Mouse (Mus musculus) forebrain, embryonic 14.5 days (tissue): ENCODE measurements around the gene Bex6. TPM values are rescaled to one million over a fixed set of nuclear protein-coding genes. Genes with fewer than 3 reads are reported as not detected.

Source experiments
- ATAC-seq: fragments of 200-750 bp; cut with Nextera tagmentation; 2 replicates; pipeline ENCODE4 v1.8.0; 2017; ENCODE audit warnings: mild to moderate bottlenecking, moderate library complexity
- DNase-seq: peaks from one replicate; pipeline ENCODE4 v3.0.0-alpha.2; 2015; ENCODE audit warnings: low spot score
- H3K27ac ChIP-seq: fragments of 300-500 bp; sonication (generic); 2 replicates; pipeline ENCODE4 v1.5.1; 2014; ENCODE audit warnings: low read depth, mild to moderate bottlenecking, control low read depth, low read length, moderate library complexity
- H3K27me3 ChIP-seq: fragments of 300-500 bp; sonication (generic); replicated peaks from 2 replicates; pipeline ENCODE4 v1.6.1; 2014; ENCODE audit warnings: low read length, control low read depth, mixed read lengths; ENCODE audit not compliant: control insufficient read depth, insufficient read depth
- H3K36me3 ChIP-seq: fragments of 300-500 bp; sonication (generic); 2 replicates; pipeline ENCODE4 v1.6.1; 2014; ENCODE audit warnings: low read length, control low read depth; ENCODE audit not compliant: control insufficient read depth, insufficient read depth
- H3K4me1 ChIP-seq: fragments of 300-500 bp; sonication (generic); 2 replicates; pipeline ENCODE4 v1.6.1; 2014; ENCODE audit warnings: antibody characterized with exemption, low read length, control low read depth; ENCODE audit not compliant: control insufficient read depth, insufficient read depth
- H3K4me2 ChIP-seq: fragments of 300-500 bp; sonication (generic); 2 replicates; pipeline ENCODE4 v1.6.1; 2014; ENCODE audit warnings: mild to moderate bottlenecking, control low read depth, low read length
- H3K4me3 ChIP-seq: fragments of 300-500 bp; sonication (generic); 2 replicates; pipeline ENCODE4 v1.5.1; 2014; ENCODE audit warnings: low read depth, low read length, control low read depth
- H3K9ac ChIP-seq: fragments of 300-500 bp; sonication (generic); 2 replicates; pipeline ENCODE4 v1.6.1; 2014; ENCODE audit warnings: mild to moderate bottlenecking, low read length, control low read depth, moderate library complexity
- H3K9me3 ChIP-seq: fragments of 300-500 bp; sonication (generic); replicated peaks from 2 replicates; pipeline ENCODE4 v1.6.1; 2016; ENCODE audit warnings: low read length, control low read depth, mixed read lengths; ENCODE audit not compliant: control insufficient read depth
- WGBS: fragments of 180-500 bp; shearing (Covaris S2); extraction: QIAGEN DNeasy Blood & Tissue Kit; methylation state at CpG from one replicate; pipeline ENCODE4 v1.1.7; 2014; 5-methylcytosine and 5-hydroxymethylcytosine counted together
- polyA plus RNA-seq: library from polyadenylated mRNA; unstranded; fragments of >200 nt; fragmentation: Nextera tagmentation; extraction: Ambion mirVana; gene quantifications from 2 replicates; pipeline ENCODE4 v1.2.1, GENCODE M21; 2014

The Bex6 gene
- polyA plus RNA-seq, 1 experiment from 2014 or later = not detected

GRCm38 (mm10) chr16:32190011-32190441 lies 10.4 kb downstream of the Bex6 start:
- no peak for ATAC-seq
- Histone ChIP-seq H3K4me3 (no peak overlapping the region), H3K27me3 (no peaks in the 10 kb centered on the region), H3K9ac (no peak overlapping the region), H3K4me1 (no peaks in the 10 kb centered on the region), H3K27ac (no peak overlapping the region), H3K9me3 (no peaks in the 10 kb centered on the region), H3K36me3 (no peaks in the 10 kb centered on the region), H3K4me2 (no peak overlapping the region)
- no peak for DNase-seq
- WGBS = 68% methylated on average over 12 of the region's 12 CpGs

- no peaks in the 10 kb centered on the region for H3K4me1 ChIP-seq
- no peaks in the 10 kb centered on the region for H3K36me3 ChIP-seq
- 0 out of 2 replicates have a peak, but pooled peaks cover 3% of the 10 kb centered on the region for H3K9me3 ChIP-seq
- whole genome bisulfite sequencing = 65% methylated on average over 21 of the region's 21 CpGs
- H3K9ac ChIP-seq = 0 out of 2 replicates have a peak overlapping the region, but pooled peaks have one; percentile 2
- H3K27ac ChIP-seq = no peak overlapping the region
- peak; percentile 7 for DNase-seq
- peak overlapping the region; percentile 9; the same call in 1 of the 2 replicates for H3K4me2 ChIP-seq
- no peaks in the 10 kb centered on the region for H3K27me3 ChIP-seq
- no peak for ATAC-seq
- no peak overlapping the region for H3K4me3 ChIP-seq
These were observed 20.8 kb downstream of the Bex6 start for GRCm38 (mm10) chr16:32200256-32201003.

DNA sequence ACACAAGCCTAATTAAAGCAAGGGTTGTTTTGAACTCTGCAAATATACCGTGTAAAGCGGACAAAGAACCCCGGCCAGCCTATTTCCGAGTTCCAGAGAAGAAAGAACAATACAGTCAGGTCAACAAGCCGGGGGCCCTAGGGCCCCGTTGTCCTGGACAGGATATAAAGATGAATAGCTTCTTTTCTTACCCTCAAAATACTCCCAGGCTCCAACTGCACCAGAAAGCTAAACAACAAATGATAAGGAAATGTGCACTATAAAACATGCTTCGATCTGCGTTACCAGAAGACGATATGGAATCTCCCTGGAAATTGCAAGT lies 21.3 kb downstream of the Bex6 start:
- H3K27ac ChIP-seq = no peak overlapping the region
- DNase-seq (no peak), ATAC-seq (no peak)
- no peak overlapping the region for H3K4me3 ChIP-seq
- peak overlapping the region; percentile 9; the same call in 1 of the 2 replicates for H3K4me2 ChIP-seq
- H3K27me3 ChIP-seq = no peaks in the 10 kb centered on the region
- H3K9me3 ChIP-seq = 0 out of 2 replicates have a peak, but pooled peaks cover 3% of the 10 kb centered on the region
- H3K36me3 ChIP-seq = no peaks in the 10 kb centered on the region
- 38% methylated on average over 9 of the region's 9 CpGs for WGBS
- 0 out of 2 replicates have a peak overlapping the region, but pooled peaks have one; percentile 2 for H3K9ac ChIP-seq
- no peaks in the 10 kb centered on the region for H3K4me1 ChIP-seq

DNA sequence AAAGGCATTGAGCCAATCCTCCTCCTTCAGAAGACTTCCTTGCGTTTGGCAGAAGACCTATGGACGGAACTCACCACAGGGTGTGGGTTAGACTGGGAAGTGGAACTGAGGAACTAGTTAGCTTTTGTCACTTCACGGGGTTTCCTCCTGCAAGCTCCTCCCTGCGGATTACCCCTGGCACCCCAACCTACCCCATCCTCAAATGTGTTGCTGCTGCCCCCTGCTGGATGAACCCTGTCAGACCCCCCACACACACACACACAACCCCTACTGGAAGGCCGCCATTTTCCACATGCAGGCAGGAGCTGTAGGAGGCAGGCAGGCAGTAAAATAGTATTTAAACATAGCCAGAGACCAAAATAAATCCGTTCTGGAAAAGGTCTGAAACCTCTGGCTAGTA lies 23.1 kb downstream of the Bex6 start:
- no peaks in the 10 kb centered on the region for H3K27me3 ChIP-seq
- 74% methylated on average over 6 of the region's 6 CpGs for WGBS
- 0 out of 2 replicates have a peak, but pooled peaks cover 3% of the 10 kb centered on the region for H3K9me3 ChIP-seq
- no peak overlapping the region for H3K27ac ChIP-seq
- H3K9ac ChIP-seq = no peak overlapping the region
- H3K4me3 ChIP-seq = no peak overlapping the region
- ATAC-seq = no peak
- H3K4me1 ChIP-seq = no peaks in the 10 kb centered on the region
- no peaks in the 10 kb centered on the region for H3K36me3 ChIP-seq
- no peak overlapping the region for H3K4me2 ChIP-seq
- DNase-seq = peak; percentile 2

DNA sequence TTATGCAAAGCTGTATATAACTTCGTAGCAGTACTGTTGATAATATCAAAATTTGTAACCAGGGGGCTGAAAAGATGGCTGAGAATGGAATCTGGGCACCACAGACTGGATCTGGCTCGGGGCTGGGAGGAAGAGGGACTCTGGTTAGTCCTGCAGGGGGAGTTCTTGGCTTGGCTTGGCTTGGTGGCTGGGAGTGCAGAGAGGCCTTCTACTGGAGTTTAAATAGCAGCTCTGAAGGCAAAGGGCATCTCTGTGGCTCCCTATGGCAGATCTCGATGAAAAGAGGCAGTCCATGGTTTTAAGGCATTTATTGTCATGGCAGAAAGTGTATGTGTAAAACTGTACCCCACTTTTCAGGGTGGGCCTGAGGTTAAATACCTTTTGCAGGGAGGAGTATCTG lies 25.3 kb downstream of the Bex6 start:
- ATAC-seq = no peak
- Histone ChIP-seq H3K27me3 (no peaks in the 10 kb centered on the region), H3K9me3 (0 out of 2 replicates have a peak, but pooled peaks cover 6% of the 10 kb centered on the region), H3K4me2 (no peak overlapping the region), H3K9ac (no peak overlapping the region), H3K27ac (no peak overlapping the region), H3K4me3 (no peak overlapping the region), H3K36me3 (no peaks in the 10 kb centered on the region), H3K4me1 (no peaks in the 10 kb centered on the region)
- 65% methylated on average over 3 of the region's 3 CpGs for WGBS
- no peak for DNase-seq

DNA sequence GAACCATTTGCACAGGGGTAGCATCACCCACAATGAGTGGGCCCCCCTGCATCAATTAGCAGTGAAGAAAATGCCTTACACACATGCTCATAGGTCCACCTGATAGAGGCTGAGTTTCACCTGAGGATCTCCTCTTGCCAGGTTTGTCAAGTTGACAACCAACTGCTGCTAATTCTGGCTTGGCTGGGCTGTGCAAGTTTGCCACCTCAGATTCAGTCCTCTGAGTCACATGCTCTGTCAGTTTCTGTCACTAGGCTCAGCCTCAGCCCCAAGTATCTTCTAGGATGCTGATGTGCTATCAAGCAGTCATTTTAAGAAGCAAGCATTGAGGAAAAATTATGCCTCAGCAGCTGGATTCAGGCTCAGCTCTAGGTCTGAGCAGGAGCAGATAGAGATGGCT lies 34.5 kb downstream of the Bex6 start:
- Histone ChIP-seq H3K4me2 (no peak overlapping the region), H3K4me3 (no peak overlapping the region), H3K27me3 (no peaks in the 10 kb centered on the region), H3K36me3 (no peaks in the 10 kb centered on the region), H3K4me1 (no peaks in the 10 kb centered on the region), H3K9me3 (0 out of 2 replicates have a peak, but pooled peaks cover 1% of the 10 kb centered on the region), H3K9ac (no peak overlapping the region), H3K27ac (no peak overlapping the region)
- ATAC-seq (no peak), DNase-seq (no peak)

GRCm38 (mm10) chr16:32214804-32215576 lies 35.4 kb downstream of the Bex6 start:
- no peak for ATAC-seq
- 81% methylated on average over 17 of the region's 17 CpGs for WGBS
- no peaks in the 10 kb centered on the region for H3K4me1 ChIP-seq

DNA sequence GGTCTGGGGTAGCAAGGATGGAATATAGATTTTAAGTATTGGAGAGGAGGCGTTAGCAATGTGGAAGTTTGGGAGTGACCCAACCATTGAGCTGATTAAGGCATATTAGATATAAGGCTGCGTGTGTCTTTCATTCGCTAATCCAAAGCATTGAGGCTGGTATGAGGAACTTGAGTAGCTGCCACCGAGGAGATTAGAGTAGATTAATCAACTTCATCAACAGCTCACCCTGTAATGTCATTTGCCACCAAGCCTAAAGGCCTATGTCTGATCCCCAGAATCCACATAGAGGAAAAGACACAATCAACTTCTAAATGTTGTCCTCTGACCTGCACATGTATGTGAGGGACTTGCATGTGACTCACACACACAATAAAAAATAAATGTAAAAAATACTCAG lies 42.2 kb downstream of the Bex6 start:
- no peak for DNase-seq
- Histone ChIP-seq H3K4me3 (no peak overlapping the region), H3K4me1 (no peaks in the 10 kb centered on the region), H3K27ac (no peak overlapping the region), H3K9me3 (no peaks in the 10 kb centered on the region), H3K36me3 (no peaks in the 10 kb centered on the region), H3K9ac (no peak overlapping the region), H3K4me2 (no peak overlapping the region), H3K27me3 (no peaks in the 10 kb centered on the region)
- 78% methylated on average over 4 of the region's 4 CpGs for WGBS
- no peak for ATAC-seq

More at GRCm38 (mm10) chr16:32214804-32215576, 35.4 kb downstream of the Bex6 start:
- H3K36me3 ChIP-seq = no peaks in the 10 kb centered on the region
- no peak overlapping the region for H3K9ac ChIP-seq
- H3K4me3 ChIP-seq = no peak overlapping the region
- no peak overlapping the region for H3K27ac ChIP-seq
- no peaks in the 10 kb centered on the region for H3K27me3 ChIP-seq
- DNase-seq = no peak
- H3K9me3 ChIP-seq = no peaks in the 10 kb centered on the region
- H3K4me2 ChIP-seq = no peak overlapping the region

DNA sequence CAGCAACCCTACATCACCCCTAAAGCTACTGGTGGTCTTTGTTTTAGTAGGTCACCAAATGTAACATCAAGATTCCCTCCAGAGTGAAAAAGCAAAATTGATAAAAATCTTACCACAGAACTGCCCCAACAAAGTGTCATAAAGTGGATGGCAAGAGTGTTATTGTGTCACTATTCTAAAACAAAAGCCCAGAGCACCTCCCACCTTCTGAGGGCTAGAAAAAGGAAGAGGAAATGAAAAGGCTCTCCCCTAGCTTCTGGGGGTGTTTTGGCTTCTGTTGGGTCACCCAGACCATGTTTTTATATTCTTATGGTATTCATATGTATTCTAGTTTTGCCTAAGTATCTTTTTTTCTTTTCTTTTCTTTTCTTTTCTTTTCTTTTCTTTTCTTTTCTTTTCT lies 42.8 kb downstream of the Bex6 start:
- Histone ChIP-seq H3K4me3 (no peak overlapping the region), H3K4me1 (no peaks in the 10 kb centered on the region), H3K4me2 (no peak overlapping the region), H3K27ac (no peak overlapping the region), H3K9me3 (no peaks in the 10 kb centered on the region), H3K27me3 (no peaks in the 10 kb centered on the region), H3K9ac (no peak overlapping the region), H3K36me3 (no peaks in the 10 kb centered on the region)
- no peak for DNase-seq
- no peak for ATAC-seq
